9 mouse cellular contexts compared by ENCODE assay signal in genomic region chr14:48367006-48367405, GRCm38 (mm10).
A peak's percentile ranks its signal among the peaks of the same experiment; 100 is the strongest.
DNase-seq lines count a peak whose midpoint lies in the region; ATAC-seq and TF ChIP-seq lines count a peak whose summit lies in the region.
"Had no signal": no experiment of that assay in that cellular context is flagged by ENCODE, and none has a peak within 500 bp of the region (broad histone marks: within the 10 kb centered on the region; RNA-seq: fewer than 3 reads in every experiment).

No protein-coding gene starts in this region.

- no peak for TF ChIP-seq POLR2A in testis, adult 2 months (IDR thresholded peaks at IDR 0.05; ENCODE audit: control insufficient read depth, low read depth, low read length)

- DNase-seq in heart, adult 11 months, result peak; percentile 94
- peak; percentile 80 for DNase-seq in adrenal gland, postnatal 14 days
- peak; percentile 80 for DNase-seq in embryo, embryonic 9.5 days (ENCODE audit: extremely low spot score)
- peak; percentile 76 to 82 for DNase-seq in layer of hippocampus, postnatal 36 days
- peak; percentile 87 for DNase-seq in mesoderm, embryonic 11.5 days (ENCODE audit: low read depth, low spot score)

- H3K36me3 ChIP-seq in heart, embryonic 11.5 days (ENCODE audit: control insufficient read depth, insufficient read depth, low read length), result no peaks in the 10 kb centered on the region
- no peaks in the 10 kb centered on the region for H3K36me3 ChIP-seq in heart, embryonic 12.5 days
- no peaks in the 10 kb centered on the region for H3K36me3 ChIP-seq in testis, adult 2 months (ENCODE audit: control insufficient read depth, insufficient read depth, low read length)
- H3K36me3 ChIP-seq: neural tube, embryonic 12.5 days had no signal

- no peak overlapping the region for H3K9ac ChIP-seq in heart, embryonic 11.5 days (ENCODE audit: low read depth, low read length)
- H3K9ac ChIP-seq in heart, embryonic 12.5 days, result no peak overlapping the region
- H3K9ac ChIP-seq: neural tube, embryonic 12.5 days had no signal

- no peaks in the 10 kb centered on the region; the same call in 1 of the 2 replicates for H3K27me3 ChIP-seq in heart, embryonic 11.5 days (ENCODE audit: control insufficient read depth, insufficient read depth, low read length)
- H3K27me3 ChIP-seq in heart, embryonic 12.5 days (replicated peaks), result peaks cover 18% of the 10 kb centered on the region; the same call in 1 of the 2 replicates
- no peaks in the 10 kb centered on the region for H3K27me3 ChIP-seq in testis, adult 2 months (ENCODE audit: control insufficient read depth, insufficient read depth, low read length)
- H3K27me3 ChIP-seq: neural tube, embryonic 12.5 days had no signal

- peak; percentile 30; the same call in 1 of the 2 replicates for TF ChIP-seq CTCF in testis, adult 2 months (IDR thresholded peaks at IDR 0.05; ENCODE audit: control insufficient read depth, insufficient read depth, insufficient replicate concordance, low read depth, low read length)

- H3K4me1 ChIP-seq in heart, embryonic 11.5 days (ENCODE audit: control insufficient read depth, insufficient read depth, low read length), result no peaks in the 10 kb centered on the region
- H3K4me1 ChIP-seq in heart, embryonic 12.5 days (replicated peaks), result no peaks in the 10 kb centered on the region
- peaks cover 2% of the 10 kb centered on the region; the same call in 1 of the 2 replicates for H3K4me1 ChIP-seq in testis, adult 2 months (ENCODE audit: control insufficient read depth, insufficient read depth, low read length)
- H3K4me1 ChIP-seq: neural tube, embryonic 12.5 days had no signal

- no peaks in the 10 kb centered on the region for H3K9me3 ChIP-seq in heart, embryonic 11.5 days (replicated peaks; ENCODE audit: control insufficient read depth, low read length)
- H3K9me3 ChIP-seq in heart, embryonic 12.5 days (replicated peaks), result no peaks in the 10 kb centered on the region
- H3K9me3 ChIP-seq: neural tube, embryonic 12.5 days had no signal

- no peak for ATAC-seq in heart, embryonic 11.5 days (replicated peaks; ENCODE audit: insufficient number of reproducible peaks, low FRiP score, low TSS enrichment)
- no peak for ATAC-seq in heart, embryonic 12.5 days (ENCODE audit: insufficient number of reproducible peaks, low FRiP score)

- no peak overlapping the region for H3K27ac ChIP-seq in heart, embryonic 11.5 days (ENCODE audit: low read depth, low read length)
- no peak overlapping the region for H3K27ac ChIP-seq in heart, embryonic 12.5 days (ENCODE audit: poor library complexity, severe bottlenecking)
- no peak overlapping the region for H3K27ac ChIP-seq in testis, adult 2 months (ENCODE audit: control insufficient read depth, insufficient read depth, low read depth, low read length)
- H3K27ac ChIP-seq: neural tube, embryonic 12.5 days had no signal

- H3K4me3 ChIP-seq in heart, embryonic 11.5 days (ENCODE audit: low read depth, low read length), result no peak overlapping the region
- no peak overlapping the region for H3K4me3 ChIP-seq in heart, embryonic 12.5 days
- H3K4me3 ChIP-seq in testis, adult 2 months (ENCODE audit: control insufficient read depth, low read depth, low read length), result peak overlapping the region; percentile 36; the same call in 1 of the 2 replicates
- H3K4me3 ChIP-seq: neural tube, embryonic 12.5 days had no signal

- WGBS in heart, embryonic 11.5 days (ENCODE audit: insufficient replicate concordance), result 18% methylated on average over 7 of the region's 7 CpGs
- 18% methylated on average over 7 of the region's 7 CpGs for WGBS in heart, embryonic 12.5 days

- H3K4me2 ChIP-seq in heart, embryonic 11.5 days, result no peak overlapping the region
- H3K4me2 ChIP-seq in heart, embryonic 12.5 days, result 0 out of 2 replicates have a peak overlapping the region, but pooled peaks have one; percentile 31
- H3K4me2 ChIP-seq: neural tube, embryonic 12.5 days had no signal
